7 mouse cellular contexts compared by ENCODE assay signal in the genomic region with DNA sequence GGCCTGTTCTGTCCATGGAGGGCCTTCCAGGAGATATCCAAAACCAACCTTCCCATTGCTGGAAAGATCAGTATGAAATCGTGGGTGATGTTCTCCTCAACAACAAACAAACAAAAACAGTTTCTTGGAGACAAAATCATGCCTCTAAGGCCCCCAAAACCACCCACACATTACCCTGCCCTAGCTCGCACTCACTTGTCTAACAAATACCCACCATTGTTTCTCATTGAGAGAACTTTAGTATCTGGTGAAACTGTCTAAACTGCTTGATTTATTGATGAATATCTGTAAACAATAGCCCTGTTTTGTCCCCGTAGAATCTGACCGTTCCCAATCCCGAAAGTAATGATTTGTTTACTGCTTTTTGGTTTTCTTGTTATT. TPM values are rescaled to one million over a fixed set of nuclear protein-coding genes. Genes with fewer than 3 reads are reported as not detected.
DNase-seq lines count a peak whose midpoint lies in the region; ATAC-seq and TF ChIP-seq lines count a peak whose summit lies in the region.

No protein-coding gene starts in this region.

- peaks cover 16% of the 10 kb centered on the region for H3K4me1 ChIP-seq in lung, embryonic 16.5 days (replicated peaks; ENCODE audit: control insufficient read depth, insufficient read depth, low read length)
- H3K4me1 ChIP-seq in forebrain, embryonic 12.5 days: peaks cover 12% of the 10 kb centered on the region
- peaks cover 18% of the 10 kb centered on the region for H3K4me1 ChIP-seq in limb, embryonic 13.5 days
- H3K4me1 ChIP-seq in small intestine, adult 2 months (ENCODE audit: control insufficient read depth, insufficient read depth, insufficient read length, low read length): peaks cover 6% of the 10 kb centered on the region; the same call in 1 of the 2 replicates

- no peak for DNase-seq in lung, postnatal 25 days (ENCODE audit: low spot score)
- DNase-seq in embryo, embryonic 11 days: no peak
- no peak for DNase-seq in cerebellum, adult 11 months

- TF ChIP-seq POLR2A in small intestine, adult 2 months (IDR thresholded peaks at IDR 0.05; ENCODE audit: low read depth, low read length): no peak

- H3K27me3 ChIP-seq in lung, embryonic 16.5 days (ENCODE audit: control insufficient read depth, insufficient read depth, low read depth, low read length): no peaks in the 10 kb centered on the region
- no peaks in the 10 kb centered on the region for H3K27me3 ChIP-seq in forebrain, embryonic 12.5 days
- H3K27me3 ChIP-seq in limb, embryonic 13.5 days: no peaks in the 10 kb centered on the region
- H3K27me3 ChIP-seq in small intestine, adult 2 months (ENCODE audit: control insufficient read depth, insufficient read depth, low read length): no peaks in the 10 kb centered on the region

- no peak for TF ChIP-seq CTCF in small intestine, adult 2 months (IDR thresholded peaks at IDR 0.05; ENCODE audit: extremely low read depth, insufficient read length, insufficient replicate concordance, low read depth, low read length)

- peak overlapping the region; percentile 83 for H3K4me3 ChIP-seq in lung, embryonic 16.5 days (ENCODE audit: low read length)
- peak overlapping the region; percentile 96 for H3K4me3 ChIP-seq in forebrain, embryonic 12.5 days (replicated peaks)
- peak overlapping the region; percentile 97 for H3K4me3 ChIP-seq in limb, embryonic 13.5 days
- peak overlapping the region; percentile 100 for H3K4me3 ChIP-seq in small intestine, adult 2 months (ENCODE audit: low read depth, low read length)

- H3K9me3 ChIP-seq in lung, embryonic 16.5 days (ENCODE audit: control insufficient read depth, low read length): no peaks in the 10 kb centered on the region
- H3K9me3 ChIP-seq in forebrain, embryonic 12.5 days: no peaks in the 10 kb centered on the region
- no peaks in the 10 kb centered on the region for H3K9me3 ChIP-seq in limb, embryonic 13.5 days

- H3K36me3 ChIP-seq in lung, embryonic 16.5 days (ENCODE audit: control insufficient read depth, insufficient read depth, low read length): no peaks in the 10 kb centered on the region
- no peaks in the 10 kb centered on the region for H3K36me3 ChIP-seq in forebrain, embryonic 12.5 days (replicated peaks)
- peaks cover 3% of the 10 kb centered on the region; the same call in 1 of the 2 replicates for H3K36me3 ChIP-seq in limb, embryonic 13.5 days
- 0 out of 2 replicates have a peak, but pooled peaks cover 2% of the 10 kb centered on the region for H3K36me3 ChIP-seq in small intestine, adult 2 months (ENCODE audit: control insufficient read depth, insufficient read depth, low read length)

- H3K9ac ChIP-seq in lung, embryonic 16.5 days (ENCODE audit: low read length): peak overlapping the region; percentile 69
- peak overlapping the region; percentile 95 for H3K9ac ChIP-seq in forebrain, embryonic 12.5 days
- peak overlapping the region; percentile 97 for H3K9ac ChIP-seq in limb, embryonic 13.5 days

- 63% methylated on average over 5 of the region's 5 CpGs for WGBS in lung, embryonic 16.5 days
- 72% methylated on average over 5 of the region's 5 CpGs for WGBS in forebrain, embryonic 12.5 days
- WGBS in limb, embryonic 13.5 days: 68% methylated on average over 5 of the region's 5 CpGs
- WGBS in small intestine, adult 2 months: 47% methylated on average over 5 of the region's 5 CpGs

- peak overlapping the region; percentile 97 for H3K27ac ChIP-seq in lung, embryonic 16.5 days (ENCODE audit: low read length)
- H3K27ac ChIP-seq in forebrain, embryonic 12.5 days: peak overlapping the region; percentile 94
- peak overlapping the region; percentile 97; the same call in 1 of the 2 replicates for H3K27ac ChIP-seq in limb, embryonic 13.5 days
- peak overlapping the region; percentile 61 for H3K27ac ChIP-seq in small intestine, adult 2 months (ENCODE audit: insufficient read depth, low read depth, low read length)

- no peak; the same call in 1 of the 2 replicates for ATAC-seq in lung, embryonic 16.5 days (ENCODE audit: low read depth)
- ATAC-seq in forebrain, embryonic 12.5 days (ENCODE audit: low FRiP score): peak; percentile 50; the same call in 1 of the 2 replicates
- no peak for ATAC-seq in limb, embryonic 13.5 days (ENCODE audit: low FRiP score, low read depth)

- peak overlapping the region; percentile 75 for H3K4me2 ChIP-seq in lung, embryonic 16.5 days (ENCODE audit: low read depth, low read length)
- H3K4me2 ChIP-seq in forebrain, embryonic 12.5 days: peak overlapping the region; percentile 71
- H3K4me2 ChIP-seq in limb, embryonic 13.5 days (replicated peaks): peak overlapping the region; percentile 69

RNA-seq across cellular contexts. Expression of a gene that starts 0.5 kb away (rescaled TPM):
- 52.6 and 55.4 TPM in 2 replicates for polyA plus RNA-seq in lung, embryonic 16.5 days (2015; fragmentation: Nextera tagmentation; extraction: Ambion mirVana)
- 54.4 and 57.2 TPM in 2 replicates for polyA plus RNA-seq in forebrain, embryonic 12.5 days (2016; fragmentation: Nextera tagmentation; extraction: Ambion mirVana)
- 72.1 and 76.7 TPM in 2 replicates for polyA plus RNA-seq in limb, embryonic 13.5 days (2015; fragmentation: Nextera tagmentation; extraction: Ambion mirVana)
- polyA plus RNA-seq in small intestine, adult 2 months (2012; rRNA removed): 4.3 and 9.6 TPM in 2 replicates

RNA-seq across cellular contexts. Expression of a gene that starts 48.1 kb away (rescaled TPM):
- 0.36 and 0.64 TPM in 2 replicates for polyA plus RNA-seq in lung, embryonic 16.5 days (2015; fragmentation: Nextera tagmentation; extraction: Ambion mirVana)
- 0.04 and 0.05 TPM in 2 replicates for polyA plus RNA-seq in forebrain, embryonic 12.5 days (2016; fragmentation: Nextera tagmentation; extraction: Ambion mirVana)
- 0.15 and 0.22 TPM in 2 replicates for polyA plus RNA-seq in limb, embryonic 13.5 days (2015; fragmentation: Nextera tagmentation; extraction: Ambion mirVana)
- polyA plus RNA-seq in small intestine, adult 2 months (2012; rRNA removed): 0.03 and 0.04 TPM in 2 replicates
